Mouse (Mus musculus): Measurements from ENCODE around the gene Zfp775.
A peak's percentile ranks its signal among the peaks of the same experiment; 100 is the strongest.
"Not testable (repeated sequence)": the region's sequence is repeated elsewhere in the genome, so short reads cannot be mapped to it uniquely, and the experiment has no call there.

Zfp775 gene

DNA sequence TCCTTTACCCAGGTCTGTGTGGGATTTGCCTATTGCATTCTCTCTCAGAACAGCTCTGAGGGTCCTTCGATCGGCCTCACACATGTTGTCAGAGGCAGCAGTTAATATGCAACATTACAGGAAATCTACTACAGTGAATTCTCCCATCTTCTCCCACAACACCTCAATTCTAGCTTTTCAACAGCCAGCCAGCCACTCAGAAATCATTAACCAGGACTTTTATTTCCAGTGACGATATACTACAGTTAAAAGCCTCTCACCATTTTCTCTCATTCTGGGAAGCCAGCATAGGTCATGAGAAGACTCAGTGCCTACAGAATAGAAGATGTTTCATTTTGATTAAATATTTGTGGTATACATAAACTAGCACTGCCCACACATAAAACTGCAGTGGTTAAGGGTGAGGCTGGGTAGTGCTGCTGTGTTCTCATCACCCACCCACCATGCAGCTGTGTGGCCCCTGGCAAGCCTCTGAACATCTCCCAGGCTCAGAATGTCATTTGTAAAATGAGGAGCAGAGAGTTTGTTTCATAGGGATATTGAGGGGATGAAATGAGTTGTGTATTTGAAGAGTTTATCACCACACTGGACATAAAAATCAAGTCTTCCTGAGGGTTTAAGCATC, 10.5 kb upstream of the Zfp775 start:
- no peak for DNase-seq (ENCODE audit: low spot score)

DNA sequence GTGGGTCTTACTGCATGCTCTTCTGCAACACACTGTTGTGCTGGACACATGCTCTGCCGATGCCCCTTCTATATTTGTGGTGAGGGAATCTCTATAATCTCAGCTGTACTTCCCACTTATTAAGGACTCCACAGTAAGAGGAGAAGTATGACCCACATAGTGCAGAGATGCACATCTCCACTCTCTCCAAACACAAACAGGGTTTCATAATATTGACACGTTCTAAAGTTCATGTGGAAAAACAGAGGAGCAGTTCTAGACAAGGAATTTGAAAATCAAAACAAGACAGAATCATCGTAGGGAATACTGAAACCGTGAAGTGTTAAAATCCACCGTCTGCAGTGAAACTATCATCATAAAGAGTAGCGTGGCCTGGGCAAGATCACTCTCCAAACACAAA, 10.0 kb upstream of the Zfp775 start:
- DNase-seq (ENCODE audit: low spot score) = no peak

DNA sequence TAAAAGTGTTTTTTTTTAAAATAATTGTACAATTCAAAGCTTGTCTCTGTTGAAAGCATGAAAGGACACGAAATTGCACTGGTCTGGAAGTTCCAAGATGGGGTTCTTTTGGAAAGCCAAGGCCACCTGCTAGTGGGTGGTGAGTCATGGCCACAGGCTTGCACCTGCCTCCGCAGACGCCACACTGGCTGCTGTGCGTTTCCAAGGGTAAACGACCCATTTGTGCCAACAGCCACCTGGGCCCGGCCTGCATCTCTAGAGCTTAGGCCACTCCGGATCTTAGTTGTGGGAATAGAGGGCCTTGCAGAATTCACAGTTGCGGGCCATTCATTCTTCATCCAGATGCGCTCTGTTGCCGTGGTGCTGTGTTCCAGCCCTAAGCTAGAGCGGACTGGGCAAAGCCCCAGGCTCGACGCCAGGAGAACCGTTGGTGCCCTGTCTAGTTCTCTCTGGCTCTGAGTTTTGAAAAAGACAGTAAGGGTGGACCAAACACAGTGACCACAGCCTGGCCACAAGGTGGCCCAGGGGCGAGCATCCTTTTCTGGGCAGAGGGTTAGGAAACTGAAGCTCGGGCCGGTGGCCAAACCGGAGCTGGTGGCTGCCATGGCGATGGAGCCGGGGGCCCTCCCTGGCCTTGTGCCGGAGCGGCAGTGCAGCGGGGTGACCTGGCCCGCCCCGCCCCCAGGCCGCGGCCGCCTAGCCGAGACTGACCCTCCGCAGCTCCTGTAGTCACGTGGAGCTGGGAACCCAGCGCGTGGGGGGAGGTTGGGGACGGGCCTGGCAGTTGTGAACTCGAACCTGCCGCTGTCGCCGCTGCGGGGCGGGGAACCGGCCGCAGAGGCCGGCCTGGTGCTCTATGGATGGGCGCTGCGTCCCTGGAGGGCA, 8.5 kb upstream of the Zfp775 start, which contains the start of the genes Repin1 and Gm44965:
Repin1 (plus strand) TSS at position 726 of the 885 bp plus-strand sequence.
Gm44965 (plus strand) TSS at position 784 of the 885 bp plus-strand sequence.
- peak; percentile 94 for DNase-seq (ENCODE audit: low spot score)

DNA sequence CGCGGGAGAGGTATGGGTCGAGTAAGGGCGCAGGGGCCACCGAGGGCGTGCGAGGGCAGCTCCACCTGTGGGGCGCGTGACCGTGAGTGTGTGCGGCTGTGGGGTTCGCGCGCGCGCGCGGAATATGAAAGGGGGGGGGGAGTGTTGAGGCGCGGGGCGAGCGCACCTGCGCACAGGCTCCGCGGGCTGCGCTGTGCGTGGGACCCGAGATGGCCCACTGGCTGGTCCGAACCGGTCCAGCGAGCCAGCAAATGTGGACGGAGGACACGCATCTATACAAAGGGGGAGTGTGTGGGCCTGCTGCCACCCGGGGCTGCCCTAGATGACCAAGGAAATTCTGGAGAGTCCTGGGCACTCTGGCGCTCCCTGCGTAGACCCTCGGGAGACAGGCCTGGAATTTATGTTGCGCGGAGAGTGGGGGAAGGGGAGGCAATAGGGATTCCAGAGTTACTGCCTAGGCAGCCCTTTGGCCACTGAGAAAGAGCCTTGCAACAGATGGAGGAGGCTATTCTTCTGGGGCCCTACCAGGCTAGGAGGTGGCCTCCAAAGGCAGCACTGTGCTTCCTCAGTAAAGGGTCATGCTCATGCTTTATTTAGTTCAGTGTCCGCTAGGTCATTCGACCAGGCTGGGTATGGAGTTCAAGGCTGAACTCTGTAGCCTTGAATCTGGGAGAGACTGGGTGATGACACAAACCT, 7.7 kb upstream of the Zfp775 start:
- DNase-seq (ENCODE audit: low spot score) = peak; percentile 81

DNA sequence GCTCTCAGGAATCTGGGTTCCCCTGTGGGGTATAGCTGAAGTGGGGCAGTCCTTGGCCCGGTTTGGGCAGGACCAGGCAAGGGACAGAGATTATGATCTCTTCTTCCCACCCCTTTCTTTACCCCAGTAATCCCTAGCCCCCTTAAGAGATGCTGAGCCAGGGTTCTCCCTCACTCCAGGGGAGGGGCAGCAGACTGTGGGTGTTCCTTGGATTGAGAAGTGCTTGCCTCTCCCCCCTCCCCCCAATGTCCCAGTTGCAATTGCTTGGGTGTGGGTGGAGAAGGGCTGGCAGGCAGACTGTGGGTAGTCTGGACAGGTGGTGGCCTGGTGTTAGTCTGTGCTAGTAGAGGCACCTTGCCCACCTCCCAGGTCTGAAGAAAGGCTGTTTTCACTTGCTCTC, 6.6 kb upstream of the Zfp775 start:
- no peak for DNase-seq (ENCODE audit: low spot score)

DNA sequence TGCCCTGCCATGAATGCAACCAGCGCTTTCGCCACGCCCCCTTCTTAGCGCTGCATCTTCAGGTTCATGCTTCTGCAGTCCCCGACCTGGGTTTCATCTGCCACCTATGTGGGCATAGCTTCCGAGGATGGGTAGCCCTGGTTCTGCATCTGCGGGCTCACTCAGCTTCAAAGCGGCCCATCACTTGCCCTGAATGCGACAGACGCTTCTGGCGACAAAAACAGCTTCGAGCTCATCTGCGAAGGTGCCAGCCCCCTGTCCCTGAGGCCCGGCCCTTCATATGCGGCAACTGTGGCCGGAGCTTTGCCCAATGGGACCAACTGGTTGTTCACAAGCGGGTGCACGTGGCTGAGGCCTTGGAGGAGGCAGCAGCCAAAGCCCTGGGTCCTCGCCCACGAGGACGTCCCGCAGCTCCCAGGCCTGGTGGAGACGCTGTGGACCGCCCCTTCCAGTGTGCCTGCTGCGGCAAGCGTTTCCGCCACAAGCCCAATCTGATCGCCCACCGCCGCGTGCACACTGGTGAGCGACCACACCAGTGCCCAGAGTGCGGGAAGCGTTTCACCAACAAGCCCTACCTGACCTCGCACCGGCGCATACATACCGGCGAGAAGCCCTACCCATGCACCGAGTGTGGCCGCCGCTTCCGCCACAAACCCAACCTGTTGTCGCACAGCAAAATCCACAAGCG, 5.2 kb upstream of the Zfp775 start:
- DNase-seq (ENCODE audit: low spot score) = no peak

DNA sequence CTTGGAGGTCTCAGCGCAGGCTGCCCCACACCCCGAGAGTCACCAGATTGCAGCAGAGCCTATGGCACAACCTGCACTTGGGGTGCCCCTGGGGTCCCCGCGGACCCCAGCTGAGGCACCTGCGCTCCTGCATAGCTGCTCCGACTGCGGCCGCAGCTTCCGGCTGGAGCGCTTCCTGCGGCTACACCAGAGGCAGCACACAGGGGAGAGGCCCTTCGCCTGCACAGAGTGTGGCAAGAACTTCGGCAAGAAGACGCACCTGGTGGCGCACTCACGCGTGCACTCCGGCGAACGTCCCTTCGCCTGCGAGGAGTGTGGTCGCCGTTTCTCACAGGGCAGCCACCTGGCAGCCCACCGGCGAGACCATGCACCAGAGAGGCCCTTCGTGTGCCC, 4.6 kb upstream of the Zfp775 start:
- no peak for DNase-seq (ENCODE audit: low spot score)

DNA sequence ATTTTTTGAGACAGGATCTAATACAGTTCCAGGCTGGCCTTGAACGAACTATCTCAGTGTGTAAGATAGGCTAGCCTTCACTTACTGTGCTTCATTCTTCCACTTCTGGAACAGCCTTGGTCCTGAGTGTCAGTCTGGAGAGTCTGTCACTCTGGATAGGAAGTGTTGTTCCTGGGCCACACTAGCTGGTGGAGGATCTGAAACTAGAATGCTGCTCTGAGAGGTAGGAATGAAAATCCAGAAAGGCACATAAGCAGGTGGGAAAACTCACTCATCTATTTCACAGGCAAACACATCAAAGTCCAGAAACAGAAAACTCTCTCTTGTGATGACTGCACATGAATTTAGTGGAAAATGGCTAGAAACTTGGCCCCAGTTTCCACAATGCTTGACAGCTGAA, 1.3 kb upstream of the Zfp775 start:
- no peak for DNase-seq (ENCODE audit: low spot score)

DNA sequence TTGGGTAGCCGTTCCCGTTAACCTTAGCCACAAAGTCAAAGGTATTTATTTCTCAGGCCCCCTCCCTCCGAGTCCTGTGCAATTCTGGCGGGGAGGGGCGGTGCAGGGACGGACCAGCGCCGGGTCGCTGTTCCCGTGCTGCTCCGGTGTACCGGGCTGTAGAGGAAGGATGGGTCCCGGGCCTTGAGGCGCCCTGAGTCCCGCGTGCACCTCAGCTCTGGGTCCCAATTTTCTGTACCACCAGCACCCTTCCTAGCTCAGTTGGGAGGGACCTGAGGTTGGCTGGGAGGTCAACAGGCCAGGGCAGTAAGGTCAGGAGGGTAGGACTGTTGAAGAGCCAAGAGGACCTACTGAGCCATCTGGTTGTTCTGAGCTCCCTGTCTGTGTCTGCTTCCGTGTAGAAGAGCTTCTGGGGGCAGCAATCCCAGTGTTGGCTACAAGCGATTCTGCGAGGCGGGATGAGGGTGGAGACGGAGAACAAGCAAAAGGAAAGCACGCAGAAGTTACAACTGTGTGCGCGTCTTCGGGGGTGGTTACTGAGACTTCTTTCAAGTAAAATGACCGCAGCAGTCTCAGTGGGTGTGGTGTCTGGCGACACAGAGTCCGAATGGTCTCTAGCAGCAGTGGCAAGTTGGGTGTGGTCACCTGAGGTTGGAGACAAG, 348 bp downstream of the Zfp775 start:
- peak; percentile 62 for DNase-seq (ENCODE audit: low spot score)

DNA sequence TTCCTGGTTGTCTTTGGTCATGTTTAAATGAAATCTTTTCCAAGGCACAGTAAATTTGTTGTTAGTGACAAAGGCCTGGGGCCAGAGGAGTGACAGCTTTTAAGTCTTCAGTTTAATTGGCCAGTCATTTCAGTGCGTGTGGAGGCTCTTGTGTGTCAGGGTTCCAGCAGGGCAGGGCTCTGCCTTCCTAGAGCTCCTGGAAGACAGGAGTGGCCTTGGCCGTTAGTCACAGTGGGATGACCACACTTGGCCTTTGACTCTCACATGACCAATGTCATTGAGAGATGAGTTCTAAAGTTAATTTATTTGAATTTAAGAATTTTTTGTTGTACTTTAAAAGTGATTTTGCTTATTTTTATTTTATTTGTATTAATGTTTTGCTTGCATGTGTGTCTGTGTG, 6.3 kb downstream of the Zfp775 start:
- no peak for DNase-seq (ENCODE audit: low spot score)

DNA sequence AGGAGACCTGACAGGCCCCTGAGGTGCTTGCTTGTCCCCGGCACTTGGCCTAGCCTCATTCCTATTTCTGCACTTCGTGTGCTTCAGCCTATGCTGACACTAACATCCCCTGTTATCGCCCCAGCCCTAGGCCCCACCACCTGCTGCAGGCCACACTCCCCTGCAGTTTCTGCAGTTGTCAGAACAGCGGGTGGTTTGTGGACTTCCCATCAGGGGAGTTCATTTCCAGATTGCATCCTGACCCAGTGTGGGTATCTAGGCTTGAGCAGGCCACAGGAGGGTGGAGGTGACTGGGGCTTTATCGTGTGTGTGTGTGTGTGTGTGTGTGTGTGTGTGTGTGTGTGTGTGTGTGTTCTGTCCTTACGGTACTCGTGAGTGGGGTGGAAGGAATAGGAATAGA, 7.6 kb downstream of the Zfp775 start:
- DNase-seq (ENCODE audit: low spot score) = no peak

DNA sequence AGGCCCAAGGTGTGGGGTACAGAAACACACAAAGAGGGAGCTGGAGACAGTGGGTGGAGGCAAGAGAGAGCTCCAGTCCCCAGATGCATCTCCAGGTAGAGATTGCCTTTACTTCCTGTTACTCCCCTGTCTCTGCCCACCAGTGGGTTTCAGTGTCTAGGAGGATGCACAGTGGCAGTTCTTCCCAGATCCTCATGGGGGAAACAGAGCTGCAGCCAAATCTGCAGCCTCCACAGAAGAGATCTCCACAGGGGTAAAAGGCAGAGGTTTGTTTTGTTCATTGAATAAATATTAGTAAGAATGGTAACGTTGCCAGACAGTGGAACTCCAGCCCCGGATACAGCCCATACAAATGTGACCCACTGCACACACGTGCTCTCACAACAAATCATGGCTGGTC, 8.8 kb downstream of the Zfp775 start:
- DNase-seq (ENCODE audit: low spot score) = no peak

DNA sequence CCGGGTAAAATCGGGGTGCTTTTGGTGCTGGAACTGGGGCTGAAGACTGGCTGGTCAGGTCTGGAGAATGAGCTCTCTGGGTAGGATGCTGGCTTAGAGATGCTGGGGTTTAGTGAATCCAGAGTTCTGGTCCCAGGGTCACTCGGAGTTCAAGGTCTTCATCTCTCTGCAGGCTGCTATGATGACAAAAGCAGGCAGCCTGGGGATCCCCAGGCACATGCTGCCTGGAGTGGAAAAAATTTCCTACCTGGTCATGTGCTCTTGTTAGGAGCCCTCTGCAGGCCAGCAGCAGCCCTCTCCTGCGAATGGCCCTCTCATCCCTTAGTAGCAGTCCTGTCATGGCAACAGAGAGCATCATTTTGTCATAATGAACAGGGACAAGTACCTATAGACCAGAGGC, 11.6 kb downstream of the Zfp775 start:
- no peak for DNase-seq (ENCODE audit: low spot score)

DNA sequence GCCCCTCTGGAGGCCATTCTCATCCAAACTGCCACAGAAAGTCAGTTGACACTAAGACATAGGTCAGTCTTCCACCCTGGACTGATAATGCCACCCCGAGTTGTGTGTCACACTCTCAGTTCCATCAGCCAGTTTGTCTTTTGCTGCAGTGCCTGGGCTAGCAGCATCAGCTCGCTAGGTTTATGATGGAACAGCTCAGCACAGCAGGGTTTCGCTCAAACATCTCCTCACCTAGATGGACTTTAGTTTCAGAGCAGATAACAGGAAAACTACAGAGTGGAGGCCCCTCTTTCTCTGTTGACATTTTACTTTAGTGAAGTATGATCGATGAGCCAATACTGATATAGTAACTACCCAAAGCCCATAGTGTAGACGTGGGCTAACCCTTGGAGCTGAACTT, 12.9 kb downstream of the Zfp775 start:
- DNase-seq (ENCODE audit: low spot score) = no peak

DNA sequence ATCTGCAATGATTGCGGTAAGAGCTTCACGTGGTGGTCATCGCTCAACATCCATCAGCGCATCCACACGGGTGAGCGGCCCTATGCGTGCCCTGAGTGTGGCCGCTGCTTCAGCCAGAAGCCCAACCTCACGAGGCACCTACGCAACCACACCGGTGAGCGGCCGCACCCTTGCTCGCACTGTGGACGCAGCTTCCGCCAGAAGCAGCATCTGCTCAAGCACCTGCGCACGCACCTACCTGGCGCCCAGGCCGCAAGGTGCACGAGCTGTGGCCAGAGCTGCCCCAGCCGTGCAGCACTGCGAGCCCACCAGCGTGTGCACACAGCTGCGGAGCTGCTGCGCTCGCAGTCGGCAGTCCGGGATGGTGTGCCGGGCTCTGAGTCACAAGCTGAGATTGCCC, 18.2 kb downstream of the Zfp775 start:
- no peak for DNase-seq (ENCODE audit: low spot score)

DNA sequence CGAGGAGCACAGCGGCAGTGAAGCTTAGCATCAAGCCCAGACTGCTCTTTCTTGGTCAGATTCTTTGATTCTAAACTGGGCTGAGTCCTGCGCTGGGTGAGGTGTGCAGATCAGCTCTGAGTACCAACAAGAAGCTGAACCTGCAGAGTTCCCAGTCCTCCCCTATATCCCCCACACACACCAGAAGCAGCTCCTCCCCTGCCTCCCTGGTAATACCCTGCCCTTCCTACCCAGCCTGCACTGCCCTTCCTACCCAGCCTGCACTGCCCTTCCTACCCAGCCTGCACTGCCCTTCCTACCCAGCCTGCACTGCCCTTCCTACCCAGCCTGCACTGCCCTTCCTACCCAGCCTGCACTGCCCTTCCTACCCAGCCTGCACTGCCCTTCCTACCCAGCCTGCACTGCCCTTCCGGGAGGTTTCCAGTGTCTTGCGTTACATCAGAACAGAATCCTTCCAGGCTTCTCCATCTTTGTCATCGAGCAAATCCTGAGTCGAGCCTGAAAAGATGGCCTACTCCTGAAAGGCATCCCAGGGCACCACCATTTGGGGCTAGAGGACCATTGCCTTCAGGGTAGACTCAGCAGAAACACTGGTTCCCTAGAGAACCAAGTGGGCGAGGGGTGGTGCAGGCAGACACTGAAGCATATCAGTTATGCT, 20.5 kb downstream of the Zfp775 start:
- DNase-seq (ENCODE audit: low spot score) = not testable (repeated sequence)

DNA sequence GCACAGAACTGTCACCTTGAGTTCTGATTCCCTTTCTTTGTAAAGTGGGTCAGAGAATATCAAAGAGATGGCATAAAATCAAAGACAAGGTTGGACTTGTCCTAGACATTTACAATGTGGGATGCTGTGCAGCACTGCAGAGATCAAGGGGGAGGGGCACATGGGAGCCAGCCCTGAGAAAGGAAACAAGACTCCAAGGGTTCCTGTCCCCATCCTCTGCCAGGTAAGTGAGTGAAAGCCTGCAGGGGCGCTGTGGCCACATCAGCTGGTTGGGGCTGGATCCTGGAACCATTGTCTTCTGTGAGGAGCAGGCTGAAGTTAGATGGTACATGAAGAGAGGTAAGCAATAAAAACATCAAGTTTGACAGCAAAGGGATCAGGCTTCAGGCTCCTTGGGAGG, 21.6 kb downstream of the Zfp775 start:
- no peak for DNase-seq (ENCODE audit: low spot score)

DNA sequence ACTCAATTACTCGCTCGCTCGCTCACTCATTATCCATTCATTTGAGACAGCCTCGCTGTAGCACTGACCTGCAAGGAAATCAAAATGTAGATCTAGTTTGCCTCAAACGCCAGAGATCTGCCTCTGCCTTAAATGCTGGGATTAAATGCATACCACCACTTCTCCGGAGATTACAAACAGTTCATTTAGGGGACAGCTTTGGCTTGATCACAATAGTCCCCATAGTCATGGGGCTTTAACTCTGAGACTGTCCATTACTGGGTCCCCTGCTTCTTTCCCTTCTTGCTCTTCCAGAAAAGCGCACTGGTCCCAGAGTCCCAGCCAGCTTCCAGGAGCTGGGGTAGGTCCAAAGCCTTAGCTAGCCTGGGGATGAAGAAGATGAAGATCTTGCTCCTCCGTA, 24.6 kb downstream of the Zfp775 start, which contains the start of gene AI854703:
AI854703 (plus strand) TSS at position 301 of the 400 bp plus-strand sequence.
- no peak for DNase-seq (ENCODE audit: low spot score)

DNA sequence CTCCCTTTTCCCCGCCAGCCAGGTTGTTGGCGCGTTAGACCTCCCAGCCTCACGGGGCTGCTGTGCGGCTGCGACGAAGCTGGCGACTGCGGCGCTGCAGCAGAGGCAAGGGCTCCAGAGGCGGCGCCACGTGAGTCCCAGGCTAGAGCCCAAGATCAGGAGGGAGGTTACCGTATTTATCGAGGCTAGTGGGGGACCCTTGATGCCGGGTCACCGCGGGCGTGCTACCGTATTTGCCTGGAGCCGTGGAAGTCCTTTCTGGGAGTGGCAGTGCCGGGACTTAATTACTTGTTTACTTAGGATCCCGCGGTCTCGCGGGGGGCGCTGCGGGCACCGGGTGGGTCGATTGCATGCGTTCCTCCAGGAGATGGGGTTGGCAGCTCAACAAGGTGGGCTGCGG, 25.1 kb downstream of the Zfp775 start:
- peak; percentile 76 for DNase-seq (ENCODE audit: low spot score)

DNA sequence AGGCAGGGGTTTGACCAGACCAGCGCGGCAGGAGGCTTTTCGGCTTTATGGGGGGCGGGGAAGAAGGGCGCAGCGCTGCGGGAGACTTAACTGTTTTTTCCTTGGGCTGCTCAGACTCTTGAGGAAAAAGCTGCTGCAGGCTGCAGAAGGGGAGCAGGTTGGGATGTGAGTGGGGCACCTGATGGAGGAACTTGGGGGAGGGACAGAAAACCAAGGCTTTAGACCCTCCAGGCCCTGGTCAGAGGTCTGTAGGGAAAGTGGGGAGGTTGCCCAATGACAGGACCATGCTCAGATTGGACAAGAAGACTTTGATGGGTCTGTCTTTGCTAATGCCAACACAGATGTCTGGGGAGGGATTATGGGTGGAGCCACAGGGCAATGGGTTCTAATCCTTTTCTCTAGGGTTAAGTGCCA, 25.7 kb downstream of the Zfp775 start:
- no peak for DNase-seq (ENCODE audit: low spot score)

DNA sequence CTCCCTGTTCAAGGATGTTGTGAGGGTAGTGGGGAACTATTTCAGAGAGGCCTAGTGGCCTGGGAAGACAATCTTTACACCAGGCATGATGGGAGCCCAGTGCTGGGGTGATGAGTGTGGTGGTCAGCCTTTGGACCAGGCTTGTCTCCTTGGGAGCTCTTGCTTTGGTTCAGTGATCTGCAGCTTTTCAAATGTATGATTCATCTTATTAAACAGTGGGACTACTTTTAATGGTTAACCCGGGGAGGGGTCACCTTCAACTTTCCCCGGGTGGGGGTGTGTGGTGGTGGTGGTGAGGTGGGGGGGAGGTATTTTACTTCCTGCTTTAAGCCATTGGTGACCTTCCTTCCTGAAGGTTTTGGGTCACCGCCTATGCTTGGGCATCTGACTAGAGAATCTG, 26.5 kb downstream of the Zfp775 start:
- no peak for DNase-seq (ENCODE audit: low spot score)
